Mouse (Mus musculus) hindbrain, embryonic 14.5 days (tissue): ENCODE measurements around the gene Glrb. TPM values are rescaled to one million over a fixed set of nuclear protein-coding genes. Genes with fewer than 3 reads are reported as not detected.

Experiments used
- ATAC-seq: fragments of 200-750 bp; cut with Nextera tagmentation; 2 replicates; pipeline ENCODE4 v1.8.0; 2017; ENCODE audit warnings: moderate number of reproducible peaks, mild to moderate bottlenecking, moderate TSS enrichment, moderate library complexity; ENCODE audit not compliant: low FRiP score
- DNase-seq: peaks from one replicate; pipeline ENCODE4 v3.0.0-alpha.2; 2015; ENCODE audit warnings: low spot score
- H3K27ac ChIP-seq: fragments of 300-500 bp; sonication (generic); 2 replicates; pipeline ENCODE4 v1.5.1; 2014; ENCODE audit warnings: mild to moderate bottlenecking, moderate library complexity
- H3K27me3 ChIP-seq: fragments of 300-500 bp; sonication (generic); 2 replicates; pipeline ENCODE4 v1.6.1; 2014; ENCODE audit warnings: mild to moderate bottlenecking, low read length, mixed read lengths; ENCODE audit not compliant: control insufficient read depth, insufficient read depth
- H3K36me3 ChIP-seq: fragments of 300-500 bp; sonication (generic); replicated peaks from 2 replicates; pipeline ENCODE4 v1.6.1; 2014; ENCODE audit not compliant: control insufficient read depth, insufficient read depth
- H3K4me1 ChIP-seq: fragments of 300-500 bp; sonication (generic); replicated peaks from 2 replicates; pipeline ENCODE4 v1.6.1; 2014; ENCODE audit warnings: antibody characterized with exemption, low read length, mixed read lengths; ENCODE audit not compliant: control insufficient read depth, insufficient read depth
- H3K4me2 ChIP-seq: fragments of 300-500 bp; sonication (generic); replicated peaks from 2 replicates; pipeline ENCODE4 v1.6.1; 2014; ENCODE audit warnings: mild to moderate bottlenecking, moderate library complexity
- H3K4me3 ChIP-seq: fragments of 300-500 bp; sonication (generic); replicated peaks from 2 replicates; pipeline ENCODE4 v1.5.1; 2014; ENCODE audit warnings: mild to moderate bottlenecking, low read length
- H3K9ac ChIP-seq: fragments of 300-500 bp; sonication (generic); 2 replicates; pipeline ENCODE4 v1.6.1; 2014
- H3K9me3 ChIP-seq: fragments of 300-500 bp; sonication (generic); 2 replicates; pipeline ENCODE4 v1.6.1; 2016; ENCODE audit warnings: low read length; ENCODE audit not compliant: control insufficient read depth
- WGBS: fragments of 180-500 bp; shearing (Covaris S2); extraction: QIAGEN DNeasy Blood & Tissue Kit; methylation state at CpG from one replicate; pipeline ENCODE4 v1.1.7; 2014; 5-methylcytosine and 5-hydroxymethylcytosine counted together
- polyA plus RNA-seq: library from polyadenylated mRNA; unstranded; fragments of >200 nt; fragmentation: Nextera tagmentation; extraction: Ambion mirVana; gene quantifications from 2 replicates; pipeline ENCODE4 v1.2.1, GENCODE M21; 2014

The Glrb gene
- polyA plus RNA-seq, 1 experiment from 2014 or later: 44.3 TPM

- Histone ChIP-seq H3K27me3 (no peaks in the 10 kb centered on the region), H3K9ac (peak within 1 kb of the TSS; percentile 88), H3K4me1 (peaks cover 19% of the 10 kb centered on the region), H3K9me3 (no peaks in the 10 kb centered on the region), H3K36me3 (no peaks in the 10 kb centered on the region), H3K27ac (peak within 1 kb of the TSS; percentile 95), H3K4me2 (peak within 1 kb of the TSS; percentile 64), H3K4me3 (peak within 1 kb of the TSS; percentile 73)
- DNase-seq (peak; percentile 90), ATAC-seq (peak; percentile 95)
- under 1% methylated on average over 34 of the region's 35 CpGs for WGBS
These were observed 110.8 kb downstream of the Glrb start, which contains the start of gene Gria2 for GRCm38 (mm10) chr3:80802596-80803081. Gria2 (minus strand) TSS chr3:80802835.

DNA sequence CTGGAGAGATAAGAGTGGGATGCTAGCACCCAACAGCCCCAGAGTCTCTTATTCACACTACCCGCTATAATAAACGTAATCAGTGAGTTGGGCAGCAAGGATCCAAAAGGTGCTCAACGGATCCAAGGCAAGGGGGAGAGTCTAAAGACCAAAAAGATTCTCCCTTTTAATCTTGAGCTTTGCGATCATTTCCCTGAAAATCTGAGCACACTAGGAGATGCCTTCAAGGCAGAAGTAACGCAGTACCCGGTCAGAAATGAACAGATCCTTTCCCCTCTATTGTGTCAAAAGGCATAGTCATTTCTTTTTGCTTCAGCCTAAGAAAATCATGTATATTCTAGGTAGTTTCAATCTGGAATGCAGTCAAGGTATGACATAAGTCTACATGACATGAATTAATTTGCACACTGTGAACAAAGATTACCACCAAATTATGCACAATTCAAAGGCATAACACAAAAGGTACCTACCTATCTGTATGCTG, 111.6 kb downstream of the Glrb start:
- 7% methylated on average over 6 of the region's 6 CpGs for WGBS
- Histone ChIP-seq H3K4me1 (peaks cover 22% of the 10 kb centered on the region), H3K27me3 (no peaks in the 10 kb centered on the region), H3K4me3 (peak overlapping the region; percentile 73), H3K4me2 (peak overlapping the region; percentile 64), H3K27ac (peak overlapping the region; percentile 95), H3K9ac (peak overlapping the region; percentile 88), H3K9me3 (no peaks in the 10 kb centered on the region), H3K36me3 (no peaks in the 10 kb centered on the region)
- ATAC-seq: no peak
- DNase-seq: peak; percentile 56

DNA sequence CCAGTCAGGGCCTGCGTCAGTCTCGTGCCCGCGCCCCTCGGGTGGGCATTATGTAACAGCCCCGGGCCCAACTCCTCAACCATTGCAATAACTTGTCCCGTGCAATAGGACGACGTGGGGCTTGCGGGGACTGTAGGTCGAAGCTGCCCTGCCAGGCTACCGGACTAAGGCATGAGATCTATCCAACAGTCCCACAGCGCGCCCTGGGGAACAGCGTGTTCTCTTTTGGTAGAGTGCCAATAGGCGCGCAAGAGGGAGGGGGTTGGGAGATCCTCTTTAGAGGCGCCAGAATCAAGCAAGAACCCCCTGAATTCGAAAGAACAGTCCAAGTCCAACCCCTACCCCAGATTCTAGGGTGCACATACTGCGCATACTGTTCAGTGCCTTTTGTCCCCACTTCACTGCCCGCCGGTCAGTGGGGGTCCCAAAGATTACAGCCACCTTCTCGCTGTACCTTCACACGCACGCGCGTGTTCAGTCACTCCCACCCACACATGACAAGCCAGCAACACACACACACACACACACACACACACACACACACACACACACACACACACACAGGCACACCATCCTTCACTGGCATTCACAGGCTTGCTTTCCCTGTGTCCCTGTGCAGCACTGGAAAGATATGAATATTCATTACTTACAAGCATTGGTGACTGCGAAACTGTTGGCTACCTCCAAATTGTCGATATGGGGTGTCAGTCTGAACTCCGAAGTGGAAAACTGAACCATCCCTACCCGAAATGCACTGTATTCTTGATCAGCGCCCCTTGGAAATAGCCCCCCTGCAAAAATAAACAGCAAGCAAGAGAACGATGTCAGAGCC, 112.2 kb downstream of the Glrb start:
- Histone ChIP-seq H3K9me3 (no peaks in the 10 kb centered on the region), H3K27ac (peak overlapping the region; percentile 95), H3K4me1 (peaks cover 25% of the 10 kb centered on the region), H3K36me3 (no peaks in the 10 kb centered on the region), H3K27me3 (no peaks in the 10 kb centered on the region), H3K4me2 (peak overlapping the region; percentile 64), H3K4me3 (peak overlapping the region; percentile 73), H3K9ac (peak overlapping the region; percentile 88)
- 3% methylated on average over 33 of the region's 33 CpGs for WGBS
- DNase-seq: peak; percentile 73
- peak; percentile 56 for ATAC-seq

DNA sequence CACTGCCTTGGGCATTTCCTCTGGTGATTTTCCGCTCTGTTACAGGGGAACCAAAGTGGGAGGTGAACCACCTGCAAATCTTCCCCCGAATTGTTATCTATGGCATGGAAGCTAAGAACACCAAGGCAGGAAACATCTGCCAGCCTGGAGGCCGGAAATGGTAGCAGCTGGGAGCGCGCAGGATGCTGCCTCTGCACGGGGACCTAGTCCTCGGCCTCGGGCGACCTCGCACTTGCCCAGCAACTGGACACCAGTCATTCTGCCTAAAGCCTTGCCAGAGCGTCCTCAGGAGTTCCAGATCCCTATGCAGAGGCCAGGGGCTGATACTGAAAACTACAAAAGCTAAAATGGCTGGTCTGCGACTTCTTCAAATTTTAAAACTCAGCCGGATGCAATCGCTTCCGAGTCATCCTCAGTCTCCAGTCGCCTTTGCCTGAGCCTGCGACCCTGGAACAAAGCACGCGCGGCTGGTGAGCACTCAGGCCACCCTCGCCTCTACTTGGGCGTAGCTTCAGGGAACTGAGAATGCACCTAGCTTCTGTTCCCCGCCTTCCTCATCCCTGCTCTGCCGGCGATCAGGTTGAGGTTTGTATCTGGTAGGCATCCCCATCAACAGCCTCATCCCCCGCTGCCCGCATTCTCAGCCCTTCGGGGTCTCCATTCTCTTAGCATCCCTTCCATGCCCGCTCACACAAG, 113.0 kb downstream of the Glrb start:
- Histone ChIP-seq H3K4me1 (peaks cover 25% of the 10 kb centered on the region), H3K4me2 (peak overlapping the region; percentile 64), H3K4me3 (peak overlapping the region; percentile 73), H3K9ac (peak overlapping the region; percentile 88), H3K27me3 (no peaks in the 10 kb centered on the region), H3K9me3 (no peaks in the 10 kb centered on the region), H3K27ac (peak overlapping the region; percentile 95), H3K36me3 (peaks cover 4% of the 10 kb centered on the region)
- 2% methylated on average over 29 of the region's 29 CpGs for WGBS
- DNase-seq (peak; percentile 30), ATAC-seq (no peak; the same call in 1 of the 2 replicates)

DNA sequence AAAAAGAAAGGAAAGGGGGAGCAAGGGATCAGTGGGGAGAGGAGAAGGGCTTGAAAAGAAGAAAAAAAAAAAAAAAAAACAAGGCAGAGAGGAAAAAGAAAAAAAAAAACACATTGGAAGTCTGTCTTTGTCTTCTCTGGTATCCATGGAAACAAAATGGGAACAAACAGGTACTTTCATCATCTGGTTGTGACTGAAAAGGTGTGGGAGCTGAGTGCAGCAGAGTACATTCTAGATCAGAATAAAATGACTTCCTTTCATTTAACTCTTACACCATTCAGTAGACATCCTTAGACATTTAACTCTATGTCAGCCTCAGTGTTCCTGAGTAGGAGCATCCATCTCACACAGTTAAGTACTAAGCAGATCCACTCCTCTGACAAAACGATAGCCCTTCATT, 115.5 kb downstream of the Glrb start:
- Histone ChIP-seq H3K27me3 (no peaks in the 10 kb centered on the region), H3K4me3 (peak overlapping the region; percentile 73), H3K36me3 (peaks cover 7% of the 10 kb centered on the region), H3K27ac (no peak overlapping the region), H3K9ac (0 out of 2 replicates have a peak overlapping the region, but pooled peaks have one; percentile 28), H3K4me2 (peak overlapping the region; percentile 64), H3K9me3 (no peaks in the 10 kb centered on the region), H3K4me1 (peaks cover 28% of the 10 kb centered on the region)
- DNase-seq (no peak), ATAC-seq (no peak)
- 73% methylated on average over 1 of the region's 1 CpGs for WGBS

DNA sequence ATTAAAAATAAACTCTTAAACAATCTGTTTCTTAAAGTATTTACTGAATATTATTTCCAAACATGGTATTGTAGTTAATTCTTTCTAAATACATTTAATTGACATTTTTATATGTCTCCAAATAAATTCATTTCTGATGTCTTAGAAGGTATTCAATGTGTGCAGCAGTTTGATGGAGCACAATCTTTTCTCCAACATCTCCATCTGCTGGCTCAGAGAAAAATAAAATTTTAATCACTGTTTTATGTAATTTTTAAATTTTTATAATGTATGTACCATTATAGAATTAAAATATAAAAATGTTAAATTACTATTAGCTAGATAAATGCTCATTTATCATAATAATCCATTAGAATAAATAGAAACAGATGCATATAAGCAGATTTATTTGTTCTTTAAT, 116.7 kb downstream of the Glrb start:
- DNase-seq (no peak), ATAC-seq (no peak)
- H3K9ac ChIP-seq: no peak overlapping the region
- no peaks in the 10 kb centered on the region for H3K9me3 ChIP-seq
- no peak overlapping the region for H3K4me2 ChIP-seq
- no peak overlapping the region for H3K4me3 ChIP-seq
- H3K27ac ChIP-seq: no peak overlapping the region
- peaks cover 7% of the 10 kb centered on the region for H3K36me3 ChIP-seq
- no peaks in the 10 kb centered on the region for H3K27me3 ChIP-seq
- H3K4me1 ChIP-seq: peaks cover 28% of the 10 kb centered on the region

DNA sequence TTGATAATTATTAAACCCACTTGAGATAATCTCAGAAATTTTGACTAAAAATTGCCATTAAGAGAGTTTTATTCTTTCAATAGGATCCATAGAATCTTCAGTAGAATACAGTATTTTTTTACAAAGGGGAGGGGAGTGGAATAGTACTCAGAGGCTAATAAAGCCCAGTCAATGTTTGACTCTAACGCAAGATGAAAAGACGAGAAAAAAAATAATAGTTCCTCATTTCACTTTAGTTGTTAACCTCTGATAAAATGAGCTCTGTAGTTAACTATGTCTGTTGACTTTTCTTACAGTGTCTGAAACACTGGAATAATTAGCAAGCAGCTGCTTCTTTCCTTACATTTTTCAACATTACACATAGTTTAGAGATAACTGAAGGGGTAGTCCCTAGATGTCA, 118.2 kb downstream of the Glrb start:
- Histone ChIP-seq H3K27me3 (no peaks in the 10 kb centered on the region), H3K4me3 (no peak overlapping the region), H3K9me3 (no peaks in the 10 kb centered on the region), H3K4me1 (peaks cover 28% of the 10 kb centered on the region), H3K9ac (no peak overlapping the region), H3K4me2 (no peak overlapping the region), H3K27ac (no peak overlapping the region), H3K36me3 (peaks cover 7% of the 10 kb centered on the region)
- 89% methylated on average over 2 of the region's 2 CpGs for WGBS
- DNase-seq: no peak
- ATAC-seq: no peak
